Mouse (Mus musculus) Patski (cell line): ENCODE measurements around the gene Nsf. TPM values are rescaled to one million over a fixed set of nuclear protein-coding genes. Genes with fewer than 3 reads are reported as not detected.
"Not testable (repeated sequence)": the region's sequence is repeated elsewhere in the genome, so short reads cannot be mapped to it uniquely, and the experiment has no call there.

Source experiments
- ATAC-seq: fragments of 100-300 bp; one replicate; pipeline ENCODE4 v1.8.0; 2021
- CTCF ChIA-PET: fragments of 350-600 bp; sonication (Branson Sonifier 250); formaldehyde crosslinking; loops from one replicate; lab custom pipeline; 2022; ENCODE audit warnings: inconsistent platforms; lab: Charles Lee
- POLR2A ChIA-PET: fragments of 350-600 bp; sonication (Branson Sonifier 250); formaldehyde crosslinking; loops from one replicate; lab custom pipeline; 2022; ENCODE audit warnings: antibody characterized with exemption, inconsistent platforms; lab: Charles Lee
- DNase-seq: peaks from one replicate; pipeline ENCODE4 v3.0.0-alpha.2; 2011; ENCODE audit warnings: low read depth, low spot score
- H3K27me3 ChIP-seq: fragments of 371-371 bp; one replicate; pipeline ENCODE4 v1.5.1; 2021
- CTCF ChIP-seq: fragments of 100-300 bp; IDR thresholded peaks from one replicate; pipeline ENCODE4 v1.5.1; 2021
- in situ Hi-C: fragments of 300-500 bp; cut with MboI; formaldehyde crosslinking; loops from 3 replicates; pipeline ENCODE4 v1.11.1; 2018; ENCODE audit warnings: low pct_unique_long_range_greater_than_20kb, mixed read lengths
- polyA plus RNA-seq: library from polyadenylated mRNA; unstranded; gene quantifications from one replicate; pipeline ENCODE4 v1.2.3, GENCODE M21; 2021

The Nsf gene
- polyA plus RNA-seq, 1 experiment from 2014 or later = 26.3 TPM

DNA sequence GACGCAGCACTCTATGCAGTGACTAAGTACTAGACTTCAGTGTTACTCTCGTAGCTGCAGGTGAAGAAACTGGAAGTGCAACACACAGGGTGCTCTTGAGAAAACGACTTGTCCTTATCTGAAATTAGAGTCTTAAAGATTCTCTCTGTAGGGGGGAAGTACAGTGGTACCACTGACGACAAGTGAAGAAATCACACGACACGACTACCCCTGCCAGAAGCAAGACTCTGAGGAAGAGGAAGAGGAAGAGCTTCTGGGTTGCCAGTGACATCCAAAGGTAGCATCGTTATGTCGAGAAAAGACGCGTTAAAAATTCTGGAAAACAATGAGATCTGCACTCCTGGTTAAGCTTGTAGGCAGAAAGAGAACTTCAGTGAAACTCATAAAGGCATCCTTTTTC lies 70.1 kb downstream of the Nsf start:
- ChIA-PET CTCF (no interaction called here), POLR2A (no interaction called here)
- DNase-seq (no peak), ATAC-seq (no peak)
- no peaks in the 10 kb centered on the region for H3K27me3 ChIP-seq
- no peak for TF ChIP-seq CTCF
- in situ Hi-C loops = no loop called here

DNA sequence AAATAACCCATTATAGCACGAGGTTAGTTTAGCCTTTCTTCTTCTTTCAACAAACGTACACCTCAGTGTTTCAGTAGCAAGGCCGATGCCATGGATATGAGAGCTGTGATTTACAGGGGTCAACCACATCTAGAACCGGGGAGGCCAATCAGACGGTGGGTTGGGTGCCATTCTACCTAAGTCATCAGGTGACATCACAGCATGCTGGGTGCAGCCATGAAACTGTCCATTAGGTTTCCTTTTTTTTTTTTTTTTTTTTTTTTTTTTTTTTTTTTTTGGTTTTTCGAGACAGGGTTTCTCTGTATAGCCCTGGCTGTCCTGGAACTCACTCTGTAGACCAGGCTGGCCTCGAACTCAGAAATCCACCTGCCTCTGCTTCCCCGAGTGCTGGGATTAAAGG lies 74.4 kb downstream of the Nsf start:
- H3K27me3 ChIP-seq, ATAC-seq, POLR2A ChIA-PET, DNase-seq, CTCF ChIA-PET, in situ Hi-C loops: not testable (repeated sequence)

DNA sequence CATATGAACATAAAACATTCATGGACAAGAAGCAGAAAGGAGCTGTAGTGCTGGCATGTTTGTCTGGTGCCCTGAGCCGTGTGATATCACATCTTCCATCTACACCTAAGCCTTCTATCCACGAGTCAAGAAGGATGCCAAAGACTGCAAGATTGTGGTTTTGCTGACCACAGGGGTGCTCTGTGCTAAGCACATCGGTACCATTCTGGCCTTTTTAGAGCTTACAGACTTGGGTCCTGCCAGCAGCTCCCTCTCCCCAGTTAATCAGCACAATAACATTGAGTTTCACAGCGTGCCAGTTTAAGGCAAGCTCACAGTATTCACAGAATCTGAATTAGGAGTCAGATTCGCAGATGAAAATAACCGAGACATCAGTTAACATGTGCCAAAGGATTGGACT lies 75.4 kb downstream of the Nsf start:
- no peak for TF ChIP-seq CTCF
- ATAC-seq = no peak
- ChIA-PET CTCF (no interaction called here), POLR2A (no interaction called here)
- no peaks in the 10 kb centered on the region for H3K27me3 ChIP-seq
- in situ Hi-C loops = no loop called here
- DNase-seq = no peak

DNA sequence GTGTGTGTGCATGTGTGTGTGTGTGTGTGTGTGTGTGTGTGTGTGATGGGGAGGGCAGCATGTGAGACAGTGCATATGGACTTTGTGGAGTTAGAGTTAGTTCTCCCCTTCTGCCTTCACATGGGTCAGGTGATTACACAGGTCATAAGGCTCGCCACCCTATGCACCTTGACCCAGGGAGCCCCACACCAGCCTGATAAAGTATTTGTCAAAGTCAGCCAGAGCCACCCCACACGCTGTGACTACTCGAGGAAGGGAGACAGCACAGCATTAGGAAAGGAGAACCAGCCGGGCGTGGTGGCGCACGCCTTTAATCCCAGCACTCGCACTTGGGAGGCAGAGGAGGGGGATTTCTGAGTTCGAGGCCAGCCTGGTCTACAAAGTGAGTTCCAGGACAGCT lies 83.5 kb downstream of the Nsf start:
- H3K27me3 ChIP-seq = no peaks in the 10 kb centered on the region
- in situ Hi-C loops = no loop called here
- no peak for DNase-seq
- TF ChIP-seq CTCF = no peak
- ChIA-PET CTCF (no interaction called here), POLR2A (no interaction called here)
- no peak for ATAC-seq

DNA sequence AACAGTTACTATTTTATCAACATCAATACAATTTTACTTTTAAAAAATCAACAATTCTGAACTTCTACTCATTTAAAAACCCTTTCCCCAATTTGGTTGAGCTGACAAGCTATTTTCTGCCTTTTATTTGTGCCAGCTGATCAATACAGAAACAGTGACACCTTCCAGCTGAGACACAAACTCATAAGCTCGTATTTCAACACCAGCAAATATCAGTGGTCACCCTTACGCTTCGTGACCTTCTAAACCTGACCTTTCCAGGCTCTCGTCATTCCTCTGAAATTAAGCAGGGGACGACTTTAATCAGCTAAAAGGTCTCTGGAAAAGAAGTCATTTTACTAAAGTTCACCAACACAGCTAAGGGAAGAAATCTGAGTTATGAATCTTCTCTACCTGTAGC lies 86.2 kb downstream of the Nsf start:
- ATAC-seq (no peak), DNase-seq (no peak)
- in situ Hi-C loops = no loop called here
- H3K27me3 ChIP-seq = no peaks in the 10 kb centered on the region
- no peak for TF ChIP-seq CTCF
- ChIA-PET CTCF (no interaction called here), POLR2A (no interaction called here)

DNA sequence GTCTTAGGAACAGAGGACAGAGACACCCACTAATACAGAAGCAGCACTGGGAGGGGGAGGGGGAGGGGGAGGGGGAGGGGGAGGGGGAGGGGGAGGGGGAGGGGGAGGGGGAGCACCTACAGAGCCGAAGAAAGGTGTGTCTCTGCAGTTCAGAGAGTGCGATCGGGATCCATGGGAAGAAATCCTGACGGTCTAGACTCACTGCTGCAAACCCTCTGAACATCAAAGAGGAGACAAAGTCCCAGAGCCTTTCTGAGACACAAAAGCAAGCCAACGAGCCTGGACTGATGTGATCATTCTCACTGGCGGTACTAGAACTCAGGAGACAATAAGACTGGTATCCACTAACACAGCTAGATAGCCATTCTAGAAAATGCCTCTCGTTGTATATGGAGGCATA lies 88.5 kb downstream of the Nsf start:
- in situ Hi-C loops = no loop called here
- no peak for ATAC-seq
- POLR2A ChIA-PET = no interaction called here
- no peak for TF ChIP-seq CTCF
- no peak for DNase-seq
- H3K27me3 ChIP-seq = no peaks in the 10 kb centered on the region
- CTCF ChIA-PET = interaction anchor here (1.2 kb wide), 1 partner anchor 10 kb away, joined by 3 read pairs; no protein-coding TSS in a partner anchor

DNA sequence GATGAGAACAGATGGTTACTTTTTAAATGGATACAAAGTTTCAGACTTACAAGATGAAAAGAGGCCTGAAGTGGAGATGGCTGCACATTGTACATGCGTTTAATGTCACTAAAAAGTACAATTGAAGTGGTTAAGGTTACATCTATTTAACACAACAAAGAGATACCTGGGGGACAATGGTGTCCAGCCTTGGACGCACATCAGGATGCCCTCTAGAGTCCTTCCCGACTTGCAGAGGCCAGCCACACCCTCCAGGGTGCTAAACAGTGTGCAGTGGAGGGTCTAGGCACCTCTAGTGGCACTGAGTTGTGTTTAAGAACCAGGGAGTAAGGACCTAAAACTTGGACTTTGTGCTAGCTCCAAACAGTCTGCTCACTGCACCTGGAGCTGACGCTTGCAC lies 89.4 kb downstream of the Nsf start:
- POLR2A ChIA-PET = no interaction called here
- CTCF ChIA-PET = no interaction called here
- H3K27me3 ChIP-seq = no peaks in the 10 kb centered on the region
- in situ Hi-C loops = no loop called here
- no peak for DNase-seq
- no peak for ATAC-seq
- no peak for TF ChIP-seq CTCF

DNA sequence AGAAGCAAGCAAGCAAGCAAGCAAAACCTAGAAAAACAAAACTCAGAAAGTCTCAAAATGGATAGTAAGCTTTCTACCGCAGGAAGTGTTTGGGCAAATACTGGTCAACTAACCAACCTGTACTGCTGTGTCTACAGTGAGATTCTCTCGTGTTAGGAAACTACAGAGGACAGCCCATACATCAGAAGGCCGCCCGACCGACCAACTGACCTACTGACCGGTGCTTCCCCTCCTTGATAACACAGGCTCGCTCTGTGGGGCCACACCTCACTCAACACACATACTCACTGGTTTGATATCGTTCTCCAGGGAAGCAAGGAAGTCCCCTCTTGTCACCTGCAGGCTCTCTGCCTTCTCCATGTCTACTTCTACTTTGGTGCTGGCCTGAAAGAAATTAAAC lies 90.9 kb downstream of the Nsf start:
- in situ Hi-C loops = no loop called here
- no peak for ATAC-seq
- ChIA-PET CTCF (no interaction called here), POLR2A (no interaction called here)
- no peak for TF ChIP-seq CTCF
- no peaks in the 10 kb centered on the region for H3K27me3 ChIP-seq
- DNase-seq = no peak

DNA sequence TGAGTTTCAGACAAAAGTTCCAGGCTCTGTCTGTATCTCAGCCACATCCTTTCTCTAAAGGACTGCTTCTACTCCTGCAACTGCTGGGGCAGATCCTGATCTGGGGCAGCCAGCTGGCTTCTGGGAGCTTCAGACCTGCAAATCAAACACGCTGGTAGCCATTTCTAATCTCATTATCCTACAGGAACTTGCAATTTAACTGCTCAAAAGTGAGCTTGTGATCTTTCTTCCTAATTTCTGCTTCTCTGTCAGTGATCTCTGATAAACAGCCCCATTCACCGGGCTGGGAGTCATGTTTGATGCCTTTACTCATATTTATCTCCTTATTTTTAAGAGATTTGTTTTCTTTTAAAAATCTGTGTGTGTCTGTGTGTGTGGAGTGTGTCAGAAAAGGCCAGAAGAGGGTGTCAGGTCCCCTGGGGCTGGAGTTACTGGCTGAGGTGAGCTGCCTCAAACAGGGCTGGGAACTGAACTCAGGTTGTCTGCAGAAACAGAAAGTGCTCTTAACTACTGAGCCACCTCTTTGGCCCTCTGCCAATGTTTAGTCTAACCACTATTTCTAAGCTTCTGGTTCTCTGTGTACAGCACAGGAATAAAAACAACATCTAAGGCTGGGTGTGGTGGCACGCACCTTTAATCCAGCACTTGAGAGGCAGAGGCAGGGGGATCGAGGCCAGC lies 93.8 kb downstream of the Nsf start:
- ChIA-PET CTCF (no interaction called here), POLR2A (no interaction called here)
- ATAC-seq (no peak), DNase-seq (no peak)
- in situ Hi-C loops = no loop called here
- no peak for TF ChIP-seq CTCF
- H3K27me3 ChIP-seq = no peaks in the 10 kb centered on the region

DNA sequence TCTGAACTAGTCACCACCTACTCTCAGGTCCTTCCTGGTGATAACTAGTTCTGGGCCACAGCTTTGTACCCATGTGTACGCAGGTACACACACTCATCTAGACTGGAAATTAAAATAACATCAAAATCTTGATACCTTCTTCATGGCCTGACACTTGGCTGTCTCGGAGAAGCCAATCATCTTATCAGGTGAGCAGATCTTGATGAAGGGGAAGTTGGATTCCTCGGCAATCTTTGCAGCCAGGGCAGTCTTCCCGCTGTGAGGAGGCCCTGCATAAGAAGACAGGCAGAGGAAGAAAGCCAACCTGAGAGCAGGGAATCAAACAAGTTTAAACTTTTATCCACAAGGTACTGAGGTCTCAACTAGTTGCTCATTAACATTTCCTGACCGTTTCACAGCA lies 95.1 kb downstream of the Nsf start:
- DNase-seq = no peak
- no peaks in the 10 kb centered on the region for H3K27me3 ChIP-seq
- no peak for ATAC-seq
- TF ChIP-seq CTCF = no peak
- ChIA-PET CTCF (no interaction called here), POLR2A (no interaction called here)
- in situ Hi-C loops = no loop called here

DNA sequence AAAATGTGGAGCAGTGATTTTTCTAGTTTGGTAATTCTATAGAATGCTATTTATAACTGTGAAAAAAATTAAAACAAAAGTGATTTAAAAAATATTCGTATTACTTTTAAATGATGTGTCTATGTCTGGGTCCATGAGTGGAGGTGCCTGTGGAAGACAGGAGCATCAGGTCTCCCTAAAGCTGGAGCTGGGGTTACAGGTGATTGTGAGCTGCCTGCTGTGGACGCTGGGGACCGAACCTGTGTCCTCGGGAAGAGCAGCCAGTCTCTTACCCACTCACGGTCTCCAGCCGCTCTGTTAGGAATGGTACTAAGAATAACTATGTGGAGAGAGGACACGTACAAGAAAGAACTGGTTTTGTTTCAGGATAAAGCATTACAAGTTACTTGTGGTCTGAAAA lies 97.2 kb downstream of the Nsf start:
- no peaks in the 10 kb centered on the region for H3K27me3 ChIP-seq
- POLR2A ChIA-PET = no interaction called here
- no peak for DNase-seq
- TF ChIP-seq CTCF = no peak
- CTCF ChIA-PET = no interaction called here
- in situ Hi-C loops = no loop called here
- ATAC-seq = no peak

DNA sequence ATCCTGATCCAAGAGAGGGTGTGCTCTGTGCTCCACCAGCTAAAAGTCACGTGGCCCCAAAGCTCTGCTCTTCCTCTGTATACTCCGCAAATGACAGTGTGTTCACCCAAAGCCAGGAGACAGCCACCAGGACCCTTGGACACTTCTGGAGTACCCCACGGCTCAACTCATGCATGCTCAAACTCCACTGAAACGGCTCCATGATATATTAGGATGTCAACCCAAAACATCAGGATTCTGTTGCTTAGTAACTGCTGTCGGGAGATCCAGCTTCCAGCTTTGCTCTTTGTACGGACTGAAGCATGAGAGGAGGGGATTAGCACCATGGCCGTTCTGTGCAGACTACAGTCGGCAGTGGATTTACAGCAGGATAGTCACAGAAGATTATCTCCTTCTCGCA lies 99.6 kb downstream of the Nsf start:
- TF ChIP-seq CTCF = no peak
- ChIA-PET POLR2A (no interaction called here), CTCF (interaction anchor here (0.9 kb wide), 1 partner anchor 56 kb away, joined by 3 read pairs; no protein-coding TSS in a partner anchor)
- ATAC-seq = no peak
- DNase-seq = no peak
- H3K27me3 ChIP-seq = no peaks in the 10 kb centered on the region
- in situ Hi-C loops = no loop called here
